Mouse (Mus musculus) neural tube, embryonic 13.5 days (tissue): Measurements from ENCODE around the gene Cyp8b1. TPM values are rescaled to one million over a fixed set of nuclear protein-coding genes. Genes with fewer than 3 reads are reported as not detected.

ENCODE experiments used
- ATAC-seq: fragments of 200-750 bp; cut with Nextera tagmentation; 2 replicates; pipeline ENCODE4 v1.8.0; 2017; ENCODE audit warnings: low read depth, mild to moderate bottlenecking, moderate TSS enrichment, moderate library complexity
- H3K27ac ChIP-seq: fragments of 300-500 bp; sonication (generic); replicated peaks from 2 replicates; pipeline ENCODE4 v1.5.1; 2015; ENCODE audit warnings: moderate library complexity, mild to moderate bottlenecking, inconsistent platforms
- H3K27me3 ChIP-seq: fragments of 300-500 bp; sonication (generic); 2 replicates; pipeline ENCODE4 v1.6.1; 2015; ENCODE audit warnings: mild to moderate bottlenecking, inconsistent platforms
- H3K36me3 ChIP-seq: fragments of 300-500 bp; sonication (generic); 2 replicates; pipeline ENCODE4 v1.6.1; 2015; ENCODE audit warnings: mild to moderate bottlenecking, inconsistent platforms
- H3K4me1 ChIP-seq: fragments of 300-500 bp; sonication (generic); replicated peaks from 2 replicates; pipeline ENCODE4 v1.6.1; 2015; ENCODE audit warnings: inconsistent platforms
- H3K4me2 ChIP-seq: fragments of 300-500 bp; sonication (generic); 2 replicates; pipeline ENCODE4 v1.6.1; 2015; ENCODE audit warnings: inconsistent platforms, mild to moderate bottlenecking, moderate library complexity
- H3K4me3 ChIP-seq: fragments of 300-500 bp; sonication (generic); 2 replicates; pipeline ENCODE4 v1.5.1; 2015; ENCODE audit warnings: mild to moderate bottlenecking, inconsistent platforms
- H3K9ac ChIP-seq: fragments of 300-500 bp; sonication (generic); 2 replicates; pipeline ENCODE4 v1.6.1; 2015; ENCODE audit warnings: moderate library complexity, mild to moderate bottlenecking, inconsistent platforms
- H3K9me3 ChIP-seq: fragments of 300-500 bp; sonication (generic); 2 replicates; pipeline ENCODE4 v1.6.1; 2016; ENCODE audit warnings: inconsistent platforms
- WGBS: fragments of 180-500 bp; shearing (Covaris S2); methylation state at CpG from one replicate; pipeline ENCODE4 v1.1.7; 2015; 5-methylcytosine and 5-hydroxymethylcytosine counted together
- polyA plus RNA-seq: library from polyadenylated mRNA; unstranded; fragments of >200 nt; fragmentation: Nextera tagmentation; extraction: Ambion mirVana; gene quantifications from 2 replicates; pipeline ENCODE4 v1.2.1, GENCODE M21; 2015

Cyp8b1 gene
- polyA plus RNA-seq, 1 experiment from 2014 or later = not detected

DNA sequence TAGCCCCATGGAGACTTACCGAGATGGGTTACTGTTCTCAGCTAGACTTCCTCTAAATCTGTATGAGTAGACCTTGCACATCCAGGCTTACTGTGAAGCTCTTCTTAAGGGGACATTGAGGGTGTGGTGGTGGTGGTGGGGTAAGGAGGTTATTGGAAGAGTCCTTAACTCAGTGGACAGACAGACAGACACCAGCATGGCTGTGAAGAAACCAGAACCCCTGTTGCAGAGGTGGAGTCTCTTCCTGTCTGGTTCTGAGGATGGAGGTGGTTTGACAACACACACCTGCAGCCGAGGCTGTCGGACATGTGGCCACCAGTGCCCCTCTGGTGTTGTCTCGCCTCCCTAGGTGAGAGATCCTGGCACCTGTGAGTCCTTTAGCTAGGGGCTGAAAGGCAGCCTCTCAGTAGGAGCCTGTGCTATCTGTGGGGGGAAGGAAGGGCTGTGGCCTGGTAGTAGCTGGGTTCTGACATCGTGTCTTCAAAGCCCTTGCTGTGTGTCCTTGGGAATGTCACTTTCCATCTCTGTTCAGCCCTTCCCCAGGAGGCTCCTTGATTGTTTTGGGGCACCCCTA is 15.7 kb downstream of the Cyp8b1 start:
- WGBS = 89% methylated on average over 5 of the region's 5 CpGs

GRCm38 (mm10) chr9:121899306-121899705 is 16.8 kb downstream of the Cyp8b1 start:
- no peak overlapping the region for H3K4me3 ChIP-seq
- H3K9me3 ChIP-seq = no peaks in the 10 kb centered on the region
- no peaks in the 10 kb centered on the region for H3K4me1 ChIP-seq
- H3K9ac ChIP-seq = no peak overlapping the region
- H3K27me3 ChIP-seq = no peaks in the 10 kb centered on the region
- 80% methylated on average over 6 of the region's 6 CpGs for WGBS
- H3K4me2 ChIP-seq = no peak overlapping the region
- no peak overlapping the region for H3K27ac ChIP-seq
- no peak for ATAC-seq
- no peaks in the 10 kb centered on the region for H3K36me3 ChIP-seq

More for the DNA sequence above, 15.7 kb downstream of the Cyp8b1 start:
- H3K36me3 ChIP-seq = no peaks in the 10 kb centered on the region
- no peaks in the 10 kb centered on the region for H3K27me3 ChIP-seq
- no peak overlapping the region for H3K4me2 ChIP-seq
- H3K4me3 ChIP-seq = no peak overlapping the region
- no peaks in the 10 kb centered on the region for H3K4me1 ChIP-seq
- H3K9me3 ChIP-seq = no peaks in the 10 kb centered on the region
- ATAC-seq = no peak
- H3K27ac ChIP-seq = no peak overlapping the region
- H3K9ac ChIP-seq = no peak overlapping the region

DNA sequence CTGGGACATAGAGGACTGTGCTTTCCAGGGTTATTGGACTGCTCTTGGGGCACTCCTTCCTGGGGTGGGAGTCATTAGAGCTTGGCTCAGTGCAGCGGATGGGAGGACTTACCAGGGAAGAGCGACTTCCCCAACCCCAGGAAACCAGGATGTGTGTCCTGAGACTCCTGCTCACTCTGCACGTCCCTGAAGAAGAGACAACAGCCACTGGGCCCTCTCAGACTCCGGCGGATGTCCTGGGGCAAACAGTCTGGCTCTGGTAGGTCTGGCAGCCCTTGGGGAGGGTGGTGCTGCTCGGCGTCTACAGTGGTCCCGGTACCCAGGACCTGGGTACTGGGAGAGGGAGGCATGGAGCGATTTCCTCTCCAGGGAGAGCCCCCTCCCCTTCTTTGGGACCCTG is 17.9 kb downstream of the Cyp8b1 start, which contains the start of gene Ackr2:
Ackr2 (plus strand) TSS at position 111 of the 400 bp plus-strand sequence.
- Histone ChIP-seq H3K27ac (no peak within 1 kb of the TSS), H3K36me3 (no peaks in the 10 kb centered on the region), H3K9ac (no peak within 1 kb of the TSS), H3K4me1 (no peaks in the 10 kb centered on the region), H3K27me3 (no peaks in the 10 kb centered on the region), H3K4me2 (no peak within 1 kb of the TSS), H3K9me3 (no peaks in the 10 kb centered on the region), H3K4me3 (no peak within 1 kb of the TSS)
- WGBS = 81% methylated on average over 9 of the region's 9 CpGs
- no peak for ATAC-seq

DNA sequence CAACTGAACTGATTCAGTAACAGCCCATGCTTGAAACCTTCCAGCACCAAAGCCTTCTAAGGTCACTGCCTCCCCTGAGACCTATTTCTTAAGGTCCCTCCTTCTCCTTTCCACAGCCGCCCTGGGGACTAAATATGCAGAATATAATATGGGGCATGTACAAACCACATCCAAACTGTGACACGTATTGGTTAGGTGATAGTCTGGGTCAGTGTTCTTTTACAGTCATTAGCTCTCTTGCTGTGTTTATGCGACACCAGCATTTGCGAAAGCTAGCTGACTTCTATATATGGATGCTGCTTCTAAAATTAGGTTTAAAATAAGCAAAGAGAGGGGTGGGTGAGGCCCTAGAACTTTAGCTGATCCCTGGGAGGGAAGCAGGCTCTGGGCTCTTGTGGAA is 19.3 kb downstream of the Cyp8b1 start:
- no peak overlapping the region for H3K9ac ChIP-seq
- H3K9me3 ChIP-seq = no peaks in the 10 kb centered on the region
- H3K27ac ChIP-seq = no peak overlapping the region
- ATAC-seq = no peak
- H3K36me3 ChIP-seq = no peaks in the 10 kb centered on the region
- WGBS = 86% methylated on average over 4 of the region's 4 CpGs
- H3K4me1 ChIP-seq = no peaks in the 10 kb centered on the region
- no peak overlapping the region for H3K4me2 ChIP-seq
- H3K4me3 ChIP-seq = no peak overlapping the region
- H3K27me3 ChIP-seq = no peaks in the 10 kb centered on the region

GRCm38 (mm10) chr9:121895392-121895993 is 20.6 kb downstream of the Cyp8b1 start:
- H3K4me3 ChIP-seq = no peak overlapping the region
- H3K27ac ChIP-seq = no peak overlapping the region
- no peak overlapping the region for H3K9ac ChIP-seq
- no peaks in the 10 kb centered on the region for H3K27me3 ChIP-seq
- no peaks in the 10 kb centered on the region for H3K9me3 ChIP-seq
- no peak for ATAC-seq
- peaks cover 3% of the 10 kb centered on the region; the same call in 1 of the 2 replicates for H3K4me1 ChIP-seq
- WGBS = 72% methylated on average over 7 of the region's 7 CpGs
- H3K4me2 ChIP-seq = no peak overlapping the region
- no peaks in the 10 kb centered on the region for H3K36me3 ChIP-seq

GRCm38 (mm10) chr9:121894447-121894846 is 21.7 kb downstream of the Cyp8b1 start:
- Histone ChIP-seq H3K27me3 (no peaks in the 10 kb centered on the region), H3K9me3 (no peaks in the 10 kb centered on the region), H3K4me3 (no peak overlapping the region), H3K4me1 (peaks cover 6% of the 10 kb centered on the region; the same call in 1 of the 2 replicates), H3K9ac (no peak overlapping the region), H3K4me2 (no peak overlapping the region), H3K36me3 (no peaks in the 10 kb centered on the region), H3K27ac (no peak overlapping the region)
- WGBS = 86% methylated on average over 7 of the region's 7 CpGs
- no peak for ATAC-seq

- WGBS = 81% methylated on average over 12 of the region's 12 CpGs
- Histone ChIP-seq H3K27me3 (no peaks in the 10 kb centered on the region), H3K27ac (no peak overlapping the region), H3K36me3 (no peaks in the 10 kb centered on the region), H3K4me1 (peaks cover 6% of the 10 kb centered on the region; the same call in 1 of the 2 replicates), H3K9me3 (no peaks in the 10 kb centered on the region), H3K9ac (no peak overlapping the region), H3K4me3 (no peak overlapping the region), H3K4me2 (no peak overlapping the region)
- ATAC-seq = no peak
Observed at GRCm38 (mm10) chr9:121892057-121892687, 23.9 kb downstream of the Cyp8b1 start.

DNA sequence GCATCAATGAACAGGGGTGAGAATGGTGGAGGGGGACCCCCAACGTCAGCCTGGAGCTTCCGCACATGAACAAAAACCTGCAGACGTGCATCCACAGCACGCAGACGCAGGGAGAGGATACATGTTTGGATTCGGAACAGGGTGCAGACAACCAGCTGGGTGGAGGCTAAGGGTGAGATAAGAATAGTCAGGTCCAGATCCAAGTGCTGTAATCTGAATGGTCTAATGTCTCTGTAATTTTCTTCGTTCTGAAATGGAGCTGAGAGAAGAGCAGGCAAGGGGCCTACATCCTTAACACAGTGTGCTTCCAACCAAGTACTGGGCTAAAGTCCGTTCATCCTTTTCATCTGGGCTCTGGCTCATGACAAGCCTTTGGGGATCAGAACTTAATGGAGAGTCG is 24.8 kb downstream of the Cyp8b1 start:
- ATAC-seq = no peak
- no peak overlapping the region for H3K9ac ChIP-seq
- H3K27me3 ChIP-seq = no peaks in the 10 kb centered on the region
- H3K4me2 ChIP-seq = no peak overlapping the region
- no peaks in the 10 kb centered on the region for H3K9me3 ChIP-seq
- H3K27ac ChIP-seq = no peak overlapping the region
- 90% methylated on average over 9 of the region's 9 CpGs for WGBS
- H3K4me1 ChIP-seq = peaks cover 6% of the 10 kb centered on the region; the same call in 1 of the 2 replicates
- no peaks in the 10 kb centered on the region for H3K36me3 ChIP-seq
- H3K4me3 ChIP-seq = no peak overlapping the region

GRCm38 (mm10) chr9:121890441-121890941 is 25.6 kb downstream of the Cyp8b1 start:
- Histone ChIP-seq H3K9me3 (no peaks in the 10 kb centered on the region), H3K36me3 (no peaks in the 10 kb centered on the region), H3K27me3 (no peaks in the 10 kb centered on the region), H3K4me1 (peaks cover 6% of the 10 kb centered on the region; the same call in 1 of the 2 replicates), H3K4me2 (peak overlapping the region; percentile 18; the same call in 1 of the 2 replicates), H3K9ac (peak overlapping the region; percentile 34; the same call in 1 of the 2 replicates), H3K27ac (no peak overlapping the region), H3K4me3 (no peak overlapping the region)
- 45% methylated on average over 18 of the region's 18 CpGs for WGBS
- no peak for ATAC-seq

DNA sequence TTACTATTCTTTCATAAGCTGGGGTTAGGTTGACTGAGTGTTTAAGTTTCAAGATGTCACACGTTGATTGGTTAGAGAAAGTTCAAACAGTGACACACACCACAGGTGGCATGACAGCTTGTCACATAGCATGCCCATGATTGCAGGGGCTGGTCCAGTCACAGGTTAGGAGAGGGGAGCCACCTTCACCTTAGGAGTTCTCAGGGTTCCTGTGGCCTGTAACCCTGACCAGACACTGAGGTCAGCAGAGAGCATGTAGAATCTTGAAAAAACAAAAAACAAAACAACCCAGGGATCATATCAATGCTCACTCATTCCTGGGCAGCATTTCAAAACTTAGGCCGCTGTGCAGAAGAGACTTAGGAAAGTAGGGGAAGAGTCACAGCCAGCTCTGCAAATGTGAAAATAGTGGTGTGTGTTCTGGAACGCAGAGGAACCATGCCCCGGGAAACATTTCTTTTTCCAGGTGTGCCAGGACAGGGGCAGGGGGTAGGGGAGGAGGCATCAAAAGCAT is 26.1 kb downstream of the Cyp8b1 start:
- no peaks in the 10 kb centered on the region for H3K27me3 ChIP-seq
- 82% methylated on average over 4 of the region's 4 CpGs for WGBS
- peaks cover 6% of the 10 kb centered on the region; the same call in 1 of the 2 replicates for H3K4me1 ChIP-seq
- no peaks in the 10 kb centered on the region for H3K36me3 ChIP-seq
- no peaks in the 10 kb centered on the region for H3K9me3 ChIP-seq
- no peak overlapping the region for H3K4me2 ChIP-seq
- 0 out of 2 replicates have a peak overlapping the region, but pooled peaks have one; percentile 34 for H3K9ac ChIP-seq
- H3K4me3 ChIP-seq = no peak overlapping the region
- H3K27ac ChIP-seq = no peak overlapping the region
- ATAC-seq = no peak

DNA sequence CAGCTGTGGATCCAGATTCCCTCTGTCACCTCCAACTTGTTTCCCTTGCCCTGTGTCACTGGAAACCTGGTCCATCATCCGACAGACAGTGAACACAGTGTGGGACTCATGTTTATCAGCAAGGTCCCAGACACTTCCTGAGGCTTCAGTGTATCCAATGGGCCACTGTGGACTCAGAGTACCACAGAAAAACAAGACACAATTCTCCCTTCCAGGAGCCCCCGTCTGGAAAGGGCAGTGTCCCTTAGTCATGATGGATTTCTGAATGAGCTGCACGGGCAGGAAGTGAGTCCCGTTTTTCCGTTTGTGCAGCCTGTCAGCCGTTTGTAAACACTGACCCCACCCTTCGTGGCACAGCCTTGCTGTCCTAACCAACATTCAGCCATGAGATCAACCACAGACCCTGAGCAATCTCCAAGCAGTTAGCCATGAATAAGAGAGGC is 34.1 kb downstream of the Cyp8b1 start:
- Histone ChIP-seq H3K27ac (no peak overlapping the region), H3K4me3 (no peak overlapping the region), H3K36me3 (no peaks in the 10 kb centered on the region), H3K9ac (no peak overlapping the region), H3K4me2 (no peak overlapping the region), H3K9me3 (no peaks in the 10 kb centered on the region), H3K27me3 (no peaks in the 10 kb centered on the region), H3K4me1 (no peaks in the 10 kb centered on the region; the same call in 1 of the 2 replicates)
- WGBS = 79% methylated on average over 7 of the region's 7 CpGs
- no peak for ATAC-seq

DNA sequence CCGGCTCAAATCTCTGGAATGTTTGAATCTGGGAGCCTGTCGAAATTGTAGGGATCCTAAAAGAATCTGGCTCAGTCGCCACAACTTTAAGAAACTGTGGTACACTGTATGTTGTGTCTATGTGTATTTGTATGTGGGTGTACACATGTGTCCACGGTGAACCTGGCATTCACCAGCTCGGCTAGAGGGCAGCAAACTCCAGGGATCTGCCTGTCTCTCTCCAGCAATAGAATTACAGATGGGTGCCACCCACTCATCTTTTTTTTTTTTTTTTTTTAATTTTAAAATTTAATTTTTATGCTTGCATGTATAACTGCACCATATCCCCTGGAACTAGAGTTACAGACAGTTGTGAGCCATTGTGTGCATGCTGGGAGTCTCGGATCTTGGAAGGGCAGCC is 34.8 kb downstream of the Cyp8b1 start:
- H3K4me3 ChIP-seq = no peak overlapping the region
- no peaks in the 10 kb centered on the region for H3K9me3 ChIP-seq
- 82% methylated on average over 6 of the region's 6 CpGs for WGBS
- no peak for ATAC-seq
- no peak overlapping the region for H3K4me2 ChIP-seq
- H3K36me3 ChIP-seq = no peaks in the 10 kb centered on the region
- peaks cover 7% of the 10 kb centered on the region for H3K27me3 ChIP-seq
- H3K27ac ChIP-seq = no peak overlapping the region
- no peak overlapping the region for H3K9ac ChIP-seq
- H3K4me1 ChIP-seq = peaks cover 3% of the 10 kb centered on the region; the same call in 1 of the 2 replicates
